Mouse (Mus musculus): ENCODE results near the gene Ttc28. TPM values are rescaled to one million over a fixed set of nuclear protein-coding genes. Genes with fewer than 3 reads are reported as not detected.

Ttc28 gene
- polyA plus RNA-seq, 1 experiment from 2014 or later: 4.2 TPM

DNA sequence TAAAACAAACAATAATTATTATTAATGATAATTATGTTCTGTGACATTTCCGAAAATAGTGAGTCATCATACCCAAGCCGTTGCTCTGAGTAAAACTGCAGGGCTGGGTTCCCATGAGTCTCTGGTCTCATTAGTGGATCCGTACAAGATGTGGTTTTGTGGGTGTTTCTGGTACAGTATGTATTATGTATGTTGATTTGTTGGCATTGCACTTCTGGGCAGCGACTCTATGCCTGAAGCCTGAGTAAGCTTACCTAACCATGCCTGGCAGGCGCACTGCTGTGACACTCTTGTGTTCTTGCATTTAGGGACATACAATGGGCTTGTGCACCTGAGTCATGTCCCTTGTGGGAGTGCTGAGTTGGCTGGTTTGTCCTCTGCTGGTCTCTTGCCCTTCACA lies 190.3 kb downstream of the Ttc28 start:
- no peaks in the 10 kb centered on the region for H3K9me3 ChIP-seq (ENCODE audit: control insufficient read depth, low read length)
- ATAC-seq: no peak
- 81% methylated on average over 5 of the region's 5 CpGs for WGBS

DNA sequence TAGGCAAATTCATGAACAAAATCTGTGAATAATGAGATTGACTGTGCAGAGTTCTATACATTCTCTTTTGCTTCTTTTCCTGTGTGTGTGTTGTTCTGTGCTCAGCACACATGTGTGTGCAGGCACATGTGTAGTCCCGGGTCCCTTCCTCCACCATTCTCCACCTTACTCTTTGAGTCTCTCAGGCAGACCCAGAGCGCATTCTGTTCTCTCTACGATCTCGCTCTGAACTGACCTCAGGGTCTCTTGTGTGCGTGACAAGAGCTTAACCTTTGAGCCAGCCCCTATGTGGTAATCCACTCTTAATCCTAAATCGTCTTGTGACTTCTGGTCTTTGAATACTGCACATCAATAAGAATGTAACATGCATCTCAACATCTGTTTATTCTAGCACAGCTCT lies 190.8 kb downstream of the Ttc28 start:
- H3K4me1 ChIP-seq (ENCODE audit: control insufficient read depth, insufficient read depth, low read length): 0 out of 2 replicates have a peak, but pooled peaks cover 3% of the 10 kb centered on the region
- no peaks in the 10 kb centered on the region for H3K27me3 ChIP-seq (replicated peaks; ENCODE audit: control insufficient read depth, insufficient read depth, low read length)
- no peak overlapping the region for H3K27ac ChIP-seq (ENCODE audit: low read length)
- H3K36me3 ChIP-seq (ENCODE audit: control insufficient read depth, insufficient read depth, low read length): no peaks in the 10 kb centered on the region
- no peak overlapping the region for H3K9ac ChIP-seq (ENCODE audit: low read depth, low read length)
- no peaks in the 10 kb centered on the region for H3K9me3 ChIP-seq (ENCODE audit: control insufficient read depth, low read length)
- no peak overlapping the region for H3K4me3 ChIP-seq (ENCODE audit: low read length)
- H3K4me2 ChIP-seq (ENCODE audit: low read depth, low read length): no peak overlapping the region
- ATAC-seq: no peak
- WGBS: 72% methylated on average over 6 of the region's 6 CpGs

More for the DNA sequence above, 190.3 kb downstream of the Ttc28 start:
- no peak overlapping the region for H3K9ac ChIP-seq (ENCODE audit: low read depth, low read length)
- H3K27ac ChIP-seq (ENCODE audit: low read length): no peak overlapping the region
- no peak overlapping the region for H3K4me2 ChIP-seq (ENCODE audit: low read depth, low read length)
- H3K36me3 ChIP-seq (ENCODE audit: control insufficient read depth, insufficient read depth, low read length): no peaks in the 10 kb centered on the region
- H3K4me1 ChIP-seq (ENCODE audit: control insufficient read depth, insufficient read depth, low read length): 0 out of 2 replicates have a peak, but pooled peaks cover 3% of the 10 kb centered on the region
- no peaks in the 10 kb centered on the region for H3K27me3 ChIP-seq (replicated peaks; ENCODE audit: control insufficient read depth, insufficient read depth, low read length)
- no peak overlapping the region for H3K4me3 ChIP-seq (ENCODE audit: low read length)

DNA sequence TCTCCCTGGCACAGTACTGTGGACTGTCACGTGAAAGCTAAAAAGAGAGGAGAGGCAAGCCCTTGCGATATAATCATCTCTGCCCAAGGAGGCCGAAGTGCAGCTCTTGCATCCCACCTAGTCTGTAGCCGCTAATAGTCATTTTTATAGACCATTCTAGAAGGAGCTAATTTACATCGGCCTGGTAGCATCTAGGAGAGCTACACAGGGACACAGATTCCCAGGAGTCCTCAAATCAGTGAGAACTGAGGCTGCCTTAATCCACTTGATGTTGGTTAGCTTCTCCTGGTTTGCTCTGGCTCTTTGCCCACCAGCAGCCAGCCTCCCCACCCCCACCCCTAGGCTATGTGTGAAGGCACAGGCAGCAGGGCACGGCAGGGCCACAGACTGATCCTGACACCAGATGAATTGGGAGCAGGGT lies 193.7 kb downstream of the Ttc28 start:
- WGBS: 62% methylated on average over 6 of the region's 6 CpGs
- H3K9ac ChIP-seq (ENCODE audit: low read depth, low read length): no peak overlapping the region
- H3K4me1 ChIP-seq (ENCODE audit: control insufficient read depth, insufficient read depth, low read length): 0 out of 2 replicates have a peak, but pooled peaks cover 3% of the 10 kb centered on the region
- no peaks in the 10 kb centered on the region for H3K36me3 ChIP-seq (ENCODE audit: control insufficient read depth, insufficient read depth, low read length)
- no peaks in the 10 kb centered on the region for H3K9me3 ChIP-seq (ENCODE audit: control insufficient read depth, low read length)
- no peak overlapping the region for H3K4me3 ChIP-seq (ENCODE audit: low read length)
- no peak for ATAC-seq
- H3K4me2 ChIP-seq (ENCODE audit: low read depth, low read length): no peak overlapping the region
- H3K27me3 ChIP-seq (replicated peaks; ENCODE audit: control insufficient read depth, insufficient read depth, low read length): no peaks in the 10 kb centered on the region
- H3K27ac ChIP-seq (ENCODE audit: low read length): no peak overlapping the region

DNA sequence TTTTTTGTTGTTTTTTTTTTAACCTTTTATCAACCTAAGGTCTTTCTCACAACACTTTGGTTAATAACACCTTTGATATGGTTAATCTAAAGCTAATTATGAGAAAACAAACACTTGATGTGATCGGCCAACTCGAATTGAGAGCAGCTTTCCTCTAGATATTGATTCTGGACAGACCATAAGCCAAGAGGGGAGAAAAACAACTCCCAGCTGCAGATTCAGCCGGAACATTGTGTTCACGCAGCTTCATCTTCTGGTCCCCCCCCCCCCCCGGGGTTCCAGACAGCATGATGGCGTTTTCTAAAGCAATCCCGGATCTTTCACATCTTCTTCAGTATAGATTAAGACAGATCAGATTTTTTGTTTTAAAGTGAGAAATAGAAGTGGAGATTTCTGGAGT lies 194.4 kb downstream of the Ttc28 start:
- no peak overlapping the region for H3K27ac ChIP-seq (ENCODE audit: low read length)
- no peak overlapping the region for H3K9ac ChIP-seq (ENCODE audit: low read depth, low read length)
- no peak for ATAC-seq
- H3K4me3 ChIP-seq (ENCODE audit: low read length): no peak overlapping the region
- WGBS: 46% methylated on average over 7 of the region's 7 CpGs
- H3K4me1 ChIP-seq (ENCODE audit: control insufficient read depth, insufficient read depth, low read length): 0 out of 2 replicates have a peak, but pooled peaks cover 3% of the 10 kb centered on the region
- H3K27me3 ChIP-seq (replicated peaks; ENCODE audit: control insufficient read depth, insufficient read depth, low read length): no peaks in the 10 kb centered on the region
- no peaks in the 10 kb centered on the region for H3K36me3 ChIP-seq (ENCODE audit: control insufficient read depth, insufficient read depth, low read length)
- no peak overlapping the region for H3K4me2 ChIP-seq (ENCODE audit: low read depth, low read length)
- no peaks in the 10 kb centered on the region for H3K9me3 ChIP-seq (ENCODE audit: control insufficient read depth, low read length)

DNA sequence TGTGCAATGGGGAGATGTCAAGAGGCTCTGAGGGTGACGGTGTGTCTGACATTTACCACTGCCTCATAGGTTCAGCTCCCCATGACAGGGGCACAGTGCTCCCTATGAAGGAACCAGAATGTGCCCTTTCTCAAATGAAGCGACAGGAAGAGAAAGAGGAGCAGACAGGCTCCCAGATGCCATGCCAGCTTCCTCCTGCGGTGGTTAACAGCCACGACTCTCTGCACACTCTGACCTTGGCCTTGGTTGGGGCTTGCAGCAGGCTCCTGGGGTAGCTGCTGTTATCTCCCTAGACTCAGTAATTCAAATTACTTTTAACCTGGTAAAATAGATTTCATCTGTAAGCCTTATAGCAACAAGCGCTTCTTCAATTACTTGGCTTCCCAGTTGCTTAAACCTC lies 196.2 kb downstream of the Ttc28 start:
- Histone ChIP-seq H3K9me3 (ENCODE audit: control insufficient read depth, low read length) (no peaks in the 10 kb centered on the region), H3K4me2 (ENCODE audit: low read depth, low read length) (no peak overlapping the region), H3K27me3 (replicated peaks; ENCODE audit: control insufficient read depth, insufficient read depth, low read length) (no peaks in the 10 kb centered on the region), H3K27ac (ENCODE audit: low read length) (no peak overlapping the region), H3K4me3 (ENCODE audit: low read length) (no peak overlapping the region), H3K36me3 (ENCODE audit: control insufficient read depth, insufficient read depth, low read length) (no peaks in the 10 kb centered on the region), H3K9ac (ENCODE audit: low read depth, low read length) (no peak overlapping the region), H3K4me1 (ENCODE audit: control insufficient read depth, insufficient read depth, low read length) (0 out of 2 replicates have a peak, but pooled peaks cover 3% of the 10 kb centered on the region)
- 60% methylated on average over 5 of the region's 5 CpGs for WGBS
- no peak for ATAC-seq

DNA sequence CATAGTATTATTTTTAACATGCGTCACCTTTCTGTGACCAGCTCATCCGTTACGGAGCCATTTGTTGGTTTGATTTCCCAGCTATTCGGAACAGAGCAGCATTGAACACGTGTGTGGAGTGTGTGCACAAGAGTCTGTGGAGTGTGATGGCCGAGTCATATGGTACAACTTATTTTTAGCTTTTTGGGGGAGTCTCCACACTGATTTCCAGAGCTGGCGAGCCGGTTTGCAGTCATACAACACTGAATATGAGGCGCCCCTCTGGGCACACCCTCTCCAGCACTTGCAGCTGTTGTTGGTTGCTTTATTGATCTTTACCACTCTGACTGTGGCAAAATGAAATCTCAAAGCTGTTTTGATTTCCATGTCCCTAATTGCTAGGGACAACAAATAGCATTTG lies 197.7 kb downstream of the Ttc28 start:
- Histone ChIP-seq H3K27me3 (replicated peaks; ENCODE audit: control insufficient read depth, insufficient read depth, low read length) (no peaks in the 10 kb centered on the region), H3K4me3 (ENCODE audit: low read length) (no peak overlapping the region), H3K36me3 (ENCODE audit: control insufficient read depth, insufficient read depth, low read length) (no peaks in the 10 kb centered on the region), H3K27ac (ENCODE audit: low read length) (no peak overlapping the region), H3K9ac (ENCODE audit: low read depth, low read length) (no peak overlapping the region), H3K9me3 (ENCODE audit: control insufficient read depth, low read length) (no peaks in the 10 kb centered on the region), H3K4me2 (ENCODE audit: low read depth, low read length) (no peak overlapping the region), H3K4me1 (ENCODE audit: control insufficient read depth, insufficient read depth, low read length) (0 out of 2 replicates have a peak, but pooled peaks cover 3% of the 10 kb centered on the region)
- ATAC-seq: no peak
- 82% methylated on average over 9 of the region's 9 CpGs for WGBS

DNA sequence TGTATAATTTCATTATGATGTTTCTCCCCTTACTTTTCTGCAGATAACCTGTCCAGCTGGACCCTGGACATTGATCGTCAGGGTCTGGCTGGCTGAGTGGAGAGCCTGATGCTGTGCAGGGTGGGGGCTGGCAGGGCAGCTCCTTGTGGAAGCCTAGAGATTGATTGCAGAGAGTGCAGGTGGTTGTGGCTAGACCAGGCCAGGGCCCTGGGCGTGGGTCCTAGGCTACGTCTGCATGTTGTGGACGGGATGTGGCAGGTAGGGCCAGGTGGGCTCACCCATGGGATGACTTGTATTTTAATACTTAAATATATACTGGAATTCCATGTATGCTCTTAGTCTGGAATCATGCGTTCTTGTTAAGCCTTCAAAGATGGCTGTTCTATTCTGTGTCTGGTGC lies 201.0 kb downstream of the Ttc28 start:
- Histone ChIP-seq H3K4me2 (ENCODE audit: low read depth, low read length) (no peak overlapping the region), H3K9ac (ENCODE audit: low read depth, low read length) (no peak overlapping the region), H3K9me3 (ENCODE audit: control insufficient read depth, low read length) (no peaks in the 10 kb centered on the region), H3K4me3 (ENCODE audit: low read length) (no peak overlapping the region), H3K4me1 (ENCODE audit: control insufficient read depth, insufficient read depth, low read length) (no peaks in the 10 kb centered on the region), H3K27me3 (replicated peaks; ENCODE audit: control insufficient read depth, insufficient read depth, low read length) (no peaks in the 10 kb centered on the region), H3K27ac (ENCODE audit: low read length) (no peak overlapping the region), H3K36me3 (ENCODE audit: control insufficient read depth, insufficient read depth, low read length) (no peaks in the 10 kb centered on the region)
- ATAC-seq: no peak
- WGBS: 84% methylated on average over 5 of the region's 5 CpGs

DNA sequence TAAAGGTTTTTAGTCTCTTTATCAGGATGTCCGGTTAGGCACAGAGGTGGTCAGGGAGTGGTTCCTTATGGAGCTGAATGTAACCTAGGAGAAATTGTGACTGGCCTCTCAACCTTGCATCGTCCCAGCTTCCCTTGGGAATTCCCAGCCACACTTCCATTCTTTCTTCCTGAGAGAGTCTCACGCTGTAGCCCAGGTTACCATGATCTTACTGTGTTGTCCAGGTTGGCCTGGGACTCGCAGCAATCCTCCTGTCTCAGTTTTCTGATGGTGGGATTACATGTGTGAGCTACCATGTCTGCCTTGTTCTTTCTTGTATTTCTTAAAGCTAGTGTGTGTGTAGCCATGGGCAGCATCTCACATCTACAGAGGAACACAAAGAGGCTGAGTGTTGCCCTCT lies 206.2 kb downstream of the Ttc28 start:
- no peaks in the 10 kb centered on the region for H3K4me1 ChIP-seq (ENCODE audit: control insufficient read depth, insufficient read depth, low read length)
- H3K36me3 ChIP-seq (ENCODE audit: control insufficient read depth, insufficient read depth, low read length): no peaks in the 10 kb centered on the region
- H3K27ac ChIP-seq (ENCODE audit: low read length): no peak overlapping the region
- 92% methylated on average over 4 of the region's 4 CpGs for WGBS
- H3K9me3 ChIP-seq (ENCODE audit: control insufficient read depth, low read length): no peaks in the 10 kb centered on the region
- ATAC-seq: no peak
- no peaks in the 10 kb centered on the region for H3K27me3 ChIP-seq (replicated peaks; ENCODE audit: control insufficient read depth, insufficient read depth, low read length)
- no peak overlapping the region for H3K4me3 ChIP-seq (ENCODE audit: low read length)
- no peak overlapping the region for H3K4me2 ChIP-seq (ENCODE audit: low read depth, low read length)
- H3K9ac ChIP-seq (ENCODE audit: low read depth, low read length): no peak overlapping the region

DNA sequence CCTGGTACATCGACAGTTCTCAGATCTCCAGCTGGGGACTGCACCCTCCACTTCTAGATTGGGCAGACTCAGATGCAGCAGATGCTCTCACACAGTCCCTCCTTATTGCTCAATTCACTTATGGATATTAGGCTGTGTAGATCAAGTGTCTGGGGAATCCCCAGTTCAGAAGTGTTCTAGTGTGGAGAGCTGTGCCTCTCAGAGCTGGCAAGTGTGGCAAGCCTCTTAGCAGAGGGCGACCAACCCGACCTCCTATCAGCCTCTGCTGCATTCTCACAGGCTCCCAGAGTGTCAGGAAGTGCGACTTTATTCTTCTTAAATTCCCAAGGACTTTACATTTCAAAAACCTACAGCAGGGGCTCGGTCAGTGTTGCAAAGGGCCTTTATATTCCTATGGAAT lies 217.1 kb downstream of the Ttc28 start:
- H3K36me3 ChIP-seq (ENCODE audit: control insufficient read depth, insufficient read depth, low read length): no peaks in the 10 kb centered on the region
- no peak overlapping the region for H3K27ac ChIP-seq (ENCODE audit: low read length)
- no peak overlapping the region for H3K4me3 ChIP-seq (ENCODE audit: low read length)
- WGBS: 55% methylated on average over 5 of the region's 5 CpGs
- H3K27me3 ChIP-seq (replicated peaks; ENCODE audit: control insufficient read depth, insufficient read depth, low read length): no peaks in the 10 kb centered on the region
- ATAC-seq: no peak
- H3K9ac ChIP-seq (ENCODE audit: low read depth, low read length): no peak overlapping the region
- no peak overlapping the region for H3K4me2 ChIP-seq (ENCODE audit: low read depth, low read length)
- H3K4me1 ChIP-seq (ENCODE audit: control insufficient read depth, insufficient read depth, low read length): peaks cover 17% of the 10 kb centered on the region
- H3K9me3 ChIP-seq (ENCODE audit: control insufficient read depth, low read length): no peaks in the 10 kb centered on the region
